ENCODE assay signal across 20 mouse cellular contexts in the genomic region with DNA sequence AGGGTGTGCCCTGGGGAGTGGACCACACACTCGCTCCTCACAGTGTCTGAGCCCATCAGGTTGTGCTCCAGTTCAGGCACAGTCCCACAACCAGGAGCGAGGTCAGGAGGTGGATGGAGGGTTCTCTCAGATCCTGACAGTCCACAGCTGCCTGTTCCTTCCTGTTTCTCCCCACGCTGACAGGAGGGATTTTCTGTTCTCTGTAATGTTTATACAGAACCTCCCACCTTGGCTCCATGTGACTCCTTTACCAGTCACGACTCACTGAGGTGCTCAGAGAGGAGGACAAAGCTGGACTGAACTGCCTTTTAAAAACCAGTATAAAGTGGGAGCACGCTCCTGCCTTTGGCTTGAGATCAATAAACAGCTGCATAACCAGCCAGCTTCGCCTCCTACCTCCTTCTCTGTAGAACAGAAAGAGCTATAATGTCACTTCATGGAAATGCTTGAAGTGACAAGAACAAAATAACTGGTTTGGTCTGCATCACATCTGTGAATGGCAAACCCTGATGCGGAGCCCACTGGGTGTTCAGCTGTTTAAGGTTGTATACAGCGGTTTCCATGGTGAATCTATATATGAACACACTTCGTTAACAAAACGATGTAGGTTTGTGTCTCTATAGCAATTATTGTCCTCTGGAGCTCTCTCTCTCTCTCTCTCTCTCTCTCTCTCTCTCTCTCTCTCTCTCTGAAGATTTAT.
DNase-seq lines count a peak whose midpoint lies in the region; ATAC-seq and TF ChIP-seq lines count a peak whose summit lies in the region.
"Had no signal": no experiment of that assay in that cellular context is flagged by ENCODE, and none has a peak within 500 bp of the region (broad histone marks: within the 10 kb centered on the region; RNA-seq: fewer than 3 reads in every experiment).

No protein-coding gene starts in this region.

- no peak for TF ChIP-seq CTCF in lung, postnatal 0 days (IDR thresholded peaks at IDR 0.05)

- no peaks in the 10 kb centered on the region for H3K9me3 ChIP-seq in forebrain, embryonic 15.5 days
- H3K9me3 ChIP-seq in forebrain, embryonic 11.5 days (ENCODE audit: control insufficient read depth, low read length) = no peaks in the 10 kb centered on the region
- no peaks in the 10 kb centered on the region for H3K9me3 ChIP-seq in kidney, embryonic 15.5 days (replicated peaks)
- H3K9me3 ChIP-seq in lung, postnatal 0 days (ENCODE audit: low read length) = no peaks in the 10 kb centered on the region
- H3K9me3 ChIP-seq: hindbrain, embryonic 13.5 days; limb, embryonic 15.5 days; midbrain, embryonic 12.5 days had no signal

- 56% methylated on average over 10 of the region's 10 CpGs for WGBS in forebrain, embryonic 15.5 days
- WGBS in forebrain, embryonic 11.5 days = 74% methylated on average over 10 of the region's 10 CpGs
- WGBS in kidney, embryonic 15.5 days = 58% methylated on average over 10 of the region's 10 CpGs
- WGBS in lung, postnatal 0 days = 64% methylated on average over 10 of the region's 10 CpGs

- ATAC-seq in forebrain, embryonic 15.5 days (replicated peaks) = peak; percentile 31; the same call in 1 of the 2 replicates
- ATAC-seq in forebrain, embryonic 11.5 days (replicated peaks; ENCODE audit: low FRiP score) = no peak
- peak; percentile 64 for ATAC-seq in kidney, embryonic 15.5 days (replicated peaks; ENCODE audit: low FRiP score)
- ATAC-seq in lung, postnatal 0 days = no peak

- H3K4me2 ChIP-seq in forebrain, embryonic 15.5 days (replicated peaks) = no peak overlapping the region
- no peak overlapping the region for H3K4me2 ChIP-seq in forebrain, embryonic 11.5 days (ENCODE audit: low read depth, low read length, severe bottlenecking)
- H3K4me2 ChIP-seq in kidney, embryonic 15.5 days = 0 out of 2 replicates have a peak overlapping the region, but pooled peaks have one; percentile 7
- H3K4me2 ChIP-seq in lung, postnatal 0 days (replicated peaks; ENCODE audit: low read depth, low read length) = no peak overlapping the region
- H3K4me2 ChIP-seq: hindbrain, embryonic 13.5 days; limb, embryonic 15.5 days; midbrain, embryonic 12.5 days had no signal

- no peaks in the 10 kb centered on the region for H3K4me1 ChIP-seq in forebrain, embryonic 15.5 days
- H3K4me1 ChIP-seq in forebrain, embryonic 11.5 days (replicated peaks; ENCODE audit: control insufficient read depth, insufficient read depth, low read length) = 0 out of 2 replicates have a peak, but pooled peaks cover 4% of the 10 kb centered on the region
- H3K4me1 ChIP-seq in kidney, embryonic 15.5 days = peaks cover 8% of the 10 kb centered on the region
- no peaks in the 10 kb centered on the region for H3K4me1 ChIP-seq in lung, postnatal 0 days (ENCODE audit: insufficient read depth, low read depth, low read length)

- no peaks in the 10 kb centered on the region for H3K27me3 ChIP-seq in forebrain, embryonic 15.5 days
- no peaks in the 10 kb centered on the region for H3K27me3 ChIP-seq in forebrain, embryonic 11.5 days (ENCODE audit: control insufficient read depth, insufficient read depth, low read length)
- no peaks in the 10 kb centered on the region for H3K27me3 ChIP-seq in kidney, embryonic 15.5 days
- no peaks in the 10 kb centered on the region for H3K27me3 ChIP-seq in lung, postnatal 0 days (replicated peaks; ENCODE audit: insufficient read depth, low read length)
- H3K27me3 ChIP-seq: hindbrain, embryonic 13.5 days had no signal

- H3K4me3 ChIP-seq in forebrain, embryonic 15.5 days = no peak overlapping the region
- no peak overlapping the region for H3K4me3 ChIP-seq in forebrain, embryonic 11.5 days (ENCODE audit: low read depth, low read length)
- H3K4me3 ChIP-seq in kidney, embryonic 15.5 days (replicated peaks) = no peak overlapping the region
- no peak overlapping the region for H3K4me3 ChIP-seq in lung, postnatal 0 days (ENCODE audit: low read depth, low read length)
- H3K4me3 ChIP-seq: hindbrain, embryonic 13.5 days; limb, embryonic 15.5 days; midbrain, embryonic 12.5 days; myocyte had no signal

- no peak for DNase-seq in forebrain, embryonic 11.5 days (ENCODE audit: low spot score)
- DNase-seq in kidney, adult 18-20 months = no peak
- DNase-seq in right cerebral cortex, adult 2 months (ENCODE audit: low spot score in 2 of 2) = peak; percentile 65 to 68
- no peak for DNase-seq in right cerebral cortex, postnatal 10 days (ENCODE audit: low spot score in 2 of 2)
- no peak for DNase-seq in lung, postnatal 0 days (ENCODE audit: low spot score)
- DNase-seq in retina, postnatal 1 day = no peak
- DNase-seq: adrenal gland, postnatal 25 days; cerebellum, adult 9-10 months; heart, adult 18-20 months; heart, postnatal 10 days; layer of hippocampus, postnatal 36 days; lung, adult 18-20 months; lung, postnatal 4 days; thymus, postnatal 14 days had no signal

- TF ChIP-seq EP300 in lung, postnatal 0 days (IDR thresholded peaks at IDR 0.05) = no peak

- no peak overlapping the region for H3K9ac ChIP-seq in forebrain, embryonic 15.5 days (replicated peaks)
- no peak overlapping the region for H3K9ac ChIP-seq in forebrain, embryonic 11.5 days (ENCODE audit: low read length)
- no peak overlapping the region for H3K9ac ChIP-seq in kidney, embryonic 15.5 days
- no peak overlapping the region for H3K9ac ChIP-seq in lung, postnatal 0 days (replicated peaks; ENCODE audit: low read depth)
- H3K9ac ChIP-seq: hindbrain, embryonic 13.5 days; limb, embryonic 15.5 days; midbrain, embryonic 12.5 days had no signal

- no peaks in the 10 kb centered on the region for H3K36me3 ChIP-seq in forebrain, embryonic 15.5 days
- no peaks in the 10 kb centered on the region for H3K36me3 ChIP-seq in forebrain, embryonic 11.5 days (ENCODE audit: control insufficient read depth, insufficient read depth, low read length)
- no peaks in the 10 kb centered on the region for H3K36me3 ChIP-seq in kidney, embryonic 15.5 days
- H3K36me3 ChIP-seq in lung, postnatal 0 days (ENCODE audit: insufficient read depth, low read length) = no peaks in the 10 kb centered on the region
- H3K36me3 ChIP-seq: hindbrain, embryonic 13.5 days; limb, embryonic 15.5 days; midbrain, embryonic 12.5 days had no signal

- H3K27ac ChIP-seq in forebrain, embryonic 15.5 days (replicated peaks) = no peak overlapping the region
- H3K27ac ChIP-seq in forebrain, embryonic 11.5 days (ENCODE audit: low read depth, low read length) = no peak overlapping the region
- H3K27ac ChIP-seq in kidney, embryonic 15.5 days = no peak overlapping the region
- no peak overlapping the region for H3K27ac ChIP-seq in lung, postnatal 0 days (ENCODE audit: low read length)
- H3K27ac ChIP-seq: hindbrain, embryonic 13.5 days; limb, embryonic 15.5 days; midbrain, embryonic 12.5 days had no signal

Comparison
In these comparisons a context has a peak if more than half of its experiments do, and no peak if none do; other contexts are left out.
1. ATAC-seq: peak in forebrain, embryonic 15.5 days (single experiment) and kidney, embryonic 15.5 days (single experiment); none in forebrain, embryonic 11.5 days (single experiment) and lung, postnatal 0 days (single experiment).
2. DNase-seq: peak in right cerebral cortex, adult 2 months (2 of 2); none in forebrain, embryonic 11.5 days (single experiment), kidney, adult 18-20 months (single experiment), right cerebral cortex, postnatal 10 days (0 of 2), lung, postnatal 0 days (single experiment) and retina, postnatal 1 day (single experiment).